Mouse (Mus musculus): ENCODE data around the gene Gm43518. TPM values are rescaled to one million over a fixed set of nuclear protein-coding genes. Genes with fewer than 3 reads are reported as not detected.
A peak's percentile ranks its signal among the peaks of the same experiment; 100 is the strongest.

Gm43518 gene
- total RNA-seq, 2 experiments from 2014 or later, result not detected

DNA sequence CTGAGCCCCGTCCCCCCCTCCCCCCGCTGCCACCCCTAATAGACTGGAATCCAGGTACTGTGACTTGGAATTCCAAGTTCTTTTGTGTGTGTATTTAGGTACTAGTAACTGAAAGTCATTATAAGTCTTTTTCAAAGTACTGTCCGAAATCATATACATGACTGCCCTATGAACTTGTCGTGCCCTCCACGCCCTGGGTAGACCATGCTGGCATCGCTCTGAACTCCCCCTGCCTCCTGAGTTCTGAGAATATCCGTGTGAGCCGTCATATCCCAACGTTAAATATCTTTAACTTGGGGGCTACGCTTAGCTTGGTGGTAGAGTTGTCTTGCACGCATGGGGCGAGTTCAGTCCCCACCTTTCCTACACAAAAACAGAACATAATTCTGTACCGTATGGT is 3.9 kb downstream of the Gm43518 start:
- ATAC-seq (replicated peaks; ENCODE audit: low FRiP score, poor library complexity, severe bottlenecking), result no peak

DNA sequence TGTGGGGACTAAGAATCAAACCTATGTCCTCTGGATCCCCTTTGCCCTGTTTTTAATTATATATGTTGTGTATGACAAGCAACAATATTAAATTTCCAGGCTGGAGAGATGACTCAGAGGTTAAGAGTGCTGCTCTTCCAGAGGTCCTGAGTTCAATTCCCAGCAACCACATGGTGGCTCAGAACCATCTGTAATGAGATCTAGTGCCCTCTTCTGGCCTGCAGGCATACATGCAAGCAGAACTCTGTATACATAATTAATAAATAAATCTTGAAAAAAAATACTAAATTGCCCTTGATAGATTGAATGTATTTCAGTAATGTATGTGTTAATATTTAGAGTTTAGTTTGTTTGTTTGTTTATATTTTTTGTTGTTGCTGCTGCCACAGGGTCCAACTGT is 5.7 kb downstream of the Gm43518 start:
- ATAC-seq (replicated peaks; ENCODE audit: low FRiP score, poor library complexity, severe bottlenecking), result no peak

DNA sequence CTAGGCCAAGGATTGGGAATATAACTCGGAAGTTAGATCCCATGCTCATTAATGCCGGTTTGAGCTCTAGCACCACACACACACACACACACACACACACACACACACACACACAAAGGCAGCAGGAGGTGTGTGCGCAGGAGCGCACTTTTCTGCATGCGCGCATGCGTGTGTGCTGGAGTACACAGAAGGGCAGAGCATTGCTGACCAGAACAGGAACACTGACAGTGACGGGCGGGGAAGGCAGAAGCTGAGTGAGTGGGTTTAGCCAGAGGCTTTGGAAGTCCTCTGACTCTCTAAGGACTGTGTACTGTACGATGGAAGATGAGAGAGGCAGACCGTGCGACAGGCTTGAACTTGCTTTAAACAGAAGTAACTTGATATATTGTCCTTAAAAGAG is 6.3 kb downstream of the Gm43518 start:
- no peak for ATAC-seq (replicated peaks; ENCODE audit: low FRiP score, poor library complexity, severe bottlenecking)

DNA sequence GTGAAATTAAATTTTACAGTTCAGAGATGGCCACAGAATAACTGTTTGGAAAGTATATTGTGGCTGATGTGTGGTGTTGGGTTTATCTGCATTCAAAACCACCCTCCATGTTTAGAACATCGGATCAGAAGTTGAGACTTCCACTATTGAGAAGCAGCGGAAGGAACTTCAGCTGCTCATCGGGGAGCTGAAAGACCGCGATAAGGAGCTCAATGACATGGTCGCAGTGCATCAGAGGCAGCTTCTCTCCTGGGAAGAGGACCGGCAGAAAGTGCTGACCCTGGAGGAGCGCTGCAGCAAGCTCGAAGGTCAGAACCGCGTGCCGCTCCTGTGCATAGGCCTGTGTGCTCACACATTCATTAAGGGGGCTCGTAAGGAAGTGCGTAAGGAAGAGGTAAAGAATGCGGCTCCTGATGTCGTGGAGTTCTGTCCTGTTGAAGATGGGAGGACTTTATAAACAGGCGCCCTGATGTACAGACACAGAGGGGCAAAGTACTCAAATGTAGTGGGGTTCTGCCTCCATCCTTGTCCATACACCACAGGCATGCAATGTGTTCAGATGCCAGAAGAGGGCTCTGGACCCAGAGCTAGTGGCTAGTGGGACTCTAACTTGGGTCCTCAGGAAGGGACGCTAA is 6.9 kb downstream of the Gm43518 start:
- ATAC-seq (replicated peaks; ENCODE audit: low FRiP score, poor library complexity, severe bottlenecking), result no peak

DNA sequence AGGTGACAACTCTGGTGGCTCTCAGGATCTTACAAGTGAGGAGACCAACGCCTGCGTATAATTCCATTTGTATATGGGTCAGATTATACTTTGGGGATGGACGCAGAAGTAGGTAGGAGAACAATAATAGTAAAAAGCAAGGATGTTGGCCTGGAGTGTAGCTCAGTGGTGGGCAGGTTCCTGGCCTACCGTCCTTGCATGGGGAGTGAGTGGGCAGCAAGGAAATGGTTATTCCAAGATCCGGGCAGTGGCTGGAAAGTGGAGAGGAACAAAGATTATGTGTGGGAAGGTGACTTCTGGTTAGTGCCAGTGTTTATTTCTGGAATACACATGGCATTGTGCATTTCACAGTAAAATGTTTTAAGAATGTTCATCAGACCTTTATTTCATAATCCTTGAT is 8.7 kb downstream of the Gm43518 start:
- ATAC-seq (replicated peaks; ENCODE audit: low FRiP score, poor library complexity, severe bottlenecking), result no peak

GRCm38 (mm10) chr5:123938479-123938878 is 11.3 kb downstream of the Gm43518 start:
- no peak for ATAC-seq (replicated peaks; ENCODE audit: low FRiP score, poor library complexity, severe bottlenecking)

GRCm38 (mm10) chr5:123946546-123946945 is 19.3 kb downstream of the Gm43518 start:
- ATAC-seq (replicated peaks; ENCODE audit: low FRiP score, poor library complexity, severe bottlenecking), result no peak

DNA sequence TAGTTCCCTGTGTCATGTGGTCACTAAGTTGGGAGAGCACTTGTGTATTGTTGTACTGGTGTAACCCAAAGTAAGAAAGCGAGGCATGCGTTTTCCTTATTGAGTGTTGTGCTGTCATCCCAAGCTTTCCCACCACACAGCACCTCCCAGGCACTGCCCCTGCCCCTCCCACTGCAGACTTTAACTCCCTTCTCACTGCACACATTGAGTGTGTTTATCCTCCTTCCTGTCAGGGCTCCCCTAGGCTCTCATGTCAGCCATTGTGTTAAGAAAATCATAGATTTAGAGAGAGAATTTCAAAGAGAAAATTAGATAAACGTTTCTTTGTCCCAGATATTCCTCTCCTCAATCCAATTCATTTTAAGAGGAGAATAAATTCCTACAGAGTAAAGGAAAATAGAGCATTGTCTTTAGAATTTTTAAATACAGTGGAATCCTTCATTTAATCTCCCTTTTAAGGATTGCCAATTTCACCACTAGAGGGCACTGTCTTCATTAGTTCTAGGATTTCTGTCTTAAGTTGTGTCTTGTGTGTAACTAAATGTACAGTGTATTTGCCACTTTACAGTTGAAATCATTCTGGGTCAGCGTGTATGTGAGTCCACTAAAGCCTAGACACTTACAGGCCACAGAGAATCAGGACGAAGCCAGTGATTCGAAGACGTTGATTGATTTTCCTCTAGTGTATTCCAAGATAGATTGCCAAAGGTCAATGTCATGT is 20.0 kb downstream of the Gm43518 start:
- ATAC-seq (replicated peaks; ENCODE audit: low FRiP score, poor library complexity, severe bottlenecking), result peak; percentile 54; the same call in 1 of the 2 replicates

GRCm38 (mm10) chr5:123952365-123953045 is 25.3 kb downstream of the Gm43518 start:
- no peak for ATAC-seq (replicated peaks; ENCODE audit: low FRiP score, poor library complexity, severe bottlenecking)

- no peak for ATAC-seq (replicated peaks; ENCODE audit: low FRiP score, poor library complexity, severe bottlenecking)
Observed at GRCm38 (mm10) chr5:123957213-123957612, 30.0 kb downstream of the Gm43518 start.

- ATAC-seq (replicated peaks; ENCODE audit: low FRiP score, poor library complexity, severe bottlenecking), result no peak
Observed at GRCm38 (mm10) chr5:123959018-123959417, 31.8 kb downstream of the Gm43518 start.

- no peak for ATAC-seq (replicated peaks; ENCODE audit: low FRiP score, poor library complexity, severe bottlenecking)
Observed at GRCm38 (mm10) chr5:123960129-123960528, 32.9 kb downstream of the Gm43518 start.

DNA sequence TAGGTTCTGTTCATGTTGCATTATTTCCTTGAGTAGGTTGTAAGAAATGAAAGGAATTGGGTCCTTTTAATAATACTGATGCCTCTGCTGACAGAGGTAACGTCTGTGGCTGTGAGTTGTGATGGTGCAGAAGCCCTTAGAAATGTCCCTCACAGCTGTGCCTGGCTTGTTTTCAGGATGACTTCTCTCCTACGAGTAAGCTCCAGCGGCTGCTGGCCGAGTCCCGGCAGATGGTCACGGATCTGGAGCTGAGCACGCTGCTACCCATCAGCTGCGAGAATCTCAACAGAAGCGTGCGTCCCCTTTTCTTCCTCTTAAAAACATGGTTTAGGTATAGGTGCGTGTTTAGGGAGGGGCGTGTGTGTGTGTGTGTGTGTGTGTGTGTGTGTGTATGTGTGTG is 33.8 kb downstream of the Gm43518 start:
- no peak for ATAC-seq (replicated peaks; ENCODE audit: low FRiP score, poor library complexity, severe bottlenecking)

DNA sequence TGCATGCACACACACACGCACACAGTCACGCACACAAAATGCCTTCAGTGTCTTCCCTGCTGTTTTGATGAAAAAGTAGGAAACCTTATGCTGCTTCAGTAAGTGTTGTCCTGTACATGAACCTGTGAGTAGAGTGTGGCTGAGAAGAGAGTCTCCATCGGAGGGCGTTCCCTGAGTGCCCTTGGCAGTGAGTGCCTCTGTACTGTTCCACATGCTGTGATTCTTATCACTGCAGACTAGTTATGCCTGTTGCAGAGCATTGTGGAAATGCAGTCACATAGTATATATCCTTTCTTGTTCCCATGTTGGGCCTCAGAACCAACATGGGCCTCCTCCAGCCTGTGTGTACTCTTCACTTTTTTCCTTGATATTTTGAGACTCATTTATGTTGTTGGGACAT is 37.0 kb downstream of the Gm43518 start:
- no peak for ATAC-seq (replicated peaks; ENCODE audit: low FRiP score, poor library complexity, severe bottlenecking)

DNA sequence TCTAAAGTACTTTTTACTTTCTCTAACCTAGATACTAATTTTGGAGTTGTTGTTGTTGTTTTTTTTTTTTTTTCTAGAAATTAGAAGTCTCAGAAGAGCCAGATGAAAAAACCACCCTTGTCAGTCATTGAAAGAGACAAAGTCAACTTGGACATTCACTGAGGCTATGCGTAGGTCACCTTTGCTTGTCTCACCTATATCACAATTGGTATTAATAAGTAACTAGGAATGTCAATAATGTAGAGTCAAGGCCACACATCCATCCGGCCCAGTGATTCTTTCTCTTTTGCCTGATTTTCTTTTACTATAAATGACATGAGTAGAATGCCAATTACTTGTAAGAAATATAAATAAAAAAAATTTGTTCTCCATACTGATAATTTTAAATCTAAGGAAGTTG is 39.5 kb downstream of the Gm43518 start:
- ATAC-seq (replicated peaks; ENCODE audit: low FRiP score, poor library complexity, severe bottlenecking), result no peak

- ATAC-seq (replicated peaks; ENCODE audit: low FRiP score, poor library complexity, severe bottlenecking), result no peak
Observed at GRCm38 (mm10) chr5:123968468-123968867, 41.2 kb downstream of the Gm43518 start.

GRCm38 (mm10) chr5:123969216-123969615 is 42.0 kb downstream of the Gm43518 start:
- no peak for ATAC-seq (replicated peaks; ENCODE audit: low FRiP score, poor library complexity, severe bottlenecking)

DNA sequence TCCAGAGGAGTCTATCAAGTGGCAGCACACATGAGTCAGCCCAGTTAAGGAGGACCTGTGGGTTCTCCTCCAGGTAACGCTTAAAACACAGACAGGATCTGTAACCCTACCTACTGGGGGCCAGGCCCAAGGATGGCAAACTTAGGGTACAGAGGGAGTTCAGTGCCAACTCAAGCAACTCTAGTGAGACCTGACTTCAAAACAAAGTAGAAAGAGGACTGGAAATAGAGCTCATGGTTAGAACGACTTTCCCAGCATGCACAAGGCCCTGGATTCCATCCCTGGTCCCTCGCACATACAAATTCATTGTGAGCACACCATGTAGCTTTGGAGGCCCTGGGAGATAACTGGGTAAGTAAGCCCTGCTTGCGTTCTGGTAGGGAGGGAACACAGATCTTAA is 43.4 kb downstream of the Gm43518 start:
- no peak for ATAC-seq (replicated peaks; ENCODE audit: low FRiP score, poor library complexity, severe bottlenecking)

DNA sequence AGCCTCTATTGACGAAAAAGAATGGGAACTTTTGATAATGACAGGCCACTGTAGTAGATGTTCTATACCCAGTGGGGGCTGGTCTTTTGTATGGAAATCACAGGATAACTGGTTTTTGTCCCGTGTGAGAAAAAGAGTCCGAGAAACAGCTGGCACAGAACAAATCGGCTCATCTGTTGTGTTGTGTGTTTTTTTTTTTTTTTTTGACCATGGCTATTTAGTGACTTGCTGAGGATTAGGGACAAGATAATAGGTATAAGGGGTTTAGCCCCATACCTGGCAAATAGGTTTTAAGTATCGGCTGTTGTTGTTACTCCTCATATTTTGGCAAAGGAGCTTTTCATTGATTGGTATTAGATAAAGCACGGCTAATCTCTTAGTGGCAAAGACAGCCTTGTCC is 45.2 kb downstream of the Gm43518 start:
- no peak for ATAC-seq (replicated peaks; ENCODE audit: low FRiP score, poor library complexity, severe bottlenecking)

DNA sequence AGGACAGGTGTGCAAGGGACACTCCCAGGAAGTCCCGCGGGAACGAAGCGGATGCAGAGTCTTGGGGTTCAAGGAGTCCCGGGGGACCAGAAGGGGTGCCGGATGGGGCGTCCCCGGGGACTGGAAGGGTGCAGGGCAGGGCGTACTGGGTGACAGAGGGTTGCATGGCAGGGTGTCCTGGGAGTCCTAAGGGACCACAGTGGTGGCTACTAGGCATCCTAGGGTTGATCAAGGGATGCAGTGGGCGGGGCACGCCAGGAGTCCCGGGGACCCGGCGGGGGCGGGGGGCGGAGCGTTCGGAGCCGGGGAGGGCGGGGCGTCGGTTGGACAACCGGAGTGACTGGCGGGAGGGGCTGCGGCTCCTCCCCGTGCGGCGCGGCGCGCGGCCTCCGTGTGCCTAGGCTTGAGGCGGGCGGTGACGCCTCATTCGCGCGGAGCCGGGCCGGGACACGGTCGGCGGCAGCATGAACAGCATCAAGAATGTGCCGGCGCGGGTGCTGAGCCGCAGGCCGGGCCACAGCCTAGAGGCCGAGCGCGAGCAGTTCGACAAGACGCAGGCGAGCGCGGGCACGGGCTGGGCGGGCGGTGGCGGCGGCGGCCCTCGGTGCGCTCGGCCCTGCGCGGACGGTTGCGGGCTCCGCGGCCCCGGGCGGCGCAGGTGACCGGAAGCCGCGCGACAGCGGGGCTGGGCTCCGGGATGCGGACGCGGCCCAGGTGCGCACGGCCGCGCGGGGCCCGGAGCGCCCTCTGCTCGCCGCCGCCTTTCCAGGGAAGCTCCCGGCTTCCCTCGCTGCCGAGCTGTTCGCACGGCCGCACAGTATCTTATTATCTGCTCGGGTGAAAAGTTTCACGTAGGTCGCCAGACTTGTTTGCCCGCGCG is 46.3 kb downstream of the Gm43518 start, which contains the start of gene Hip1r:
Gene Hip1r (plus strand): TSS at position 330 of the 880 bp plus-strand sequence.
- ATAC-seq (replicated peaks; ENCODE audit: low FRiP score, poor library complexity, severe bottlenecking), result peak; percentile 55

All from erythroblast, adult 5-6 weeks (primary cell).